Mouse (Mus musculus): ENCODE data around the gene Crtc2.

- TF ChIP-seq ZC3H11A (IDR thresholded peaks at IDR 0.05; ENCODE audit: borderline replicate concordance, low read depth, low read length) = no peak
- no peak for TF ChIP-seq ZNF384 (IDR thresholded peaks at IDR 0.05; ENCODE audit: low read depth, low read length)
- TF ChIP-seq HCFC1 (IDR thresholded peaks at IDR 0.05; ENCODE audit: borderline replicate concordance, insufficient read depth, low read length) = no peak
Measured at GRCm38 (mm10) chr3:90231075-90231474, 22.9 kb upstream of the Crtc2 start.
